Mouse (Mus musculus) embryo, embryonic 10 days (tissue): ENCODE data around the gene Mrps5.

Experiments used
- DNase-seq: peaks from one replicate; pipeline ENCODE4 v3.0.0-alpha.2; 2015; ENCODE audit warnings: low spot score

Mrps5 gene

GRCm38 (mm10) chr2:127619311-127619710 is 32.3 kb downstream of the Mrps5 start:
- DNase-seq: no peak

- DNase-seq: no peak
Observed at GRCm38 (mm10) chr2:127622065-127622464, 35.0 kb downstream of the Mrps5 start.

GRCm38 (mm10) chr2:127624786-127625185 is 37.8 kb downstream of the Mrps5 start:
- no peak for DNase-seq

- no peak for DNase-seq
Observed at GRCm38 (mm10) chr2:127625659-127626058, 38.6 kb downstream of the Mrps5 start.

GRCm38 (mm10) chr2:127627354-127627753 is 40.3 kb downstream of the Mrps5 start:
- DNase-seq: peak; percentile 18

- no peak for DNase-seq
Observed at GRCm38 (mm10) chr2:127627990-127628570, 41.1 kb downstream of the Mrps5 start.

GRCm38 (mm10) chr2:127632601-127633000 is 45.6 kb downstream of the Mrps5 start:
- DNase-seq: no peak

- DNase-seq: no peak
Observed at GRCm38 (mm10) chr2:127635581-127635980, 48.6 kb downstream of the Mrps5 start.

GRCm38 (mm10) chr2:127638973-127639372 is 52.0 kb downstream of the Mrps5 start:
- DNase-seq: no peak

GRCm38 (mm10) chr2:127643728-127644704 is 57.0 kb downstream of the Mrps5 start:
- DNase-seq: peak; percentile 14

- DNase-seq: no peak
Observed at GRCm38 (mm10) chr2:127646875-127647274, 59.9 kb downstream of the Mrps5 start.

- no peak for DNase-seq
Observed at GRCm38 (mm10) chr2:127648145-127648544, 61.1 kb downstream of the Mrps5 start.

- no peak for DNase-seq
Observed at GRCm38 (mm10) chr2:127649921-127650320, 62.9 kb downstream of the Mrps5 start.

GRCm38 (mm10) chr2:127651601-127652000 is 64.6 kb downstream of the Mrps5 start:
- no peak for DNase-seq

- DNase-seq: no peak
Observed at GRCm38 (mm10) chr2:127652335-127652734, 65.3 kb downstream of the Mrps5 start.

GRCm38 (mm10) chr2:127652805-127653204 is 65.8 kb downstream of the Mrps5 start:
- DNase-seq: no peak

GRCm38 (mm10) chr2:127654786-127655185 is 67.8 kb downstream of the Mrps5 start:
- no peak for DNase-seq

GRCm38 (mm10) chr2:127655419-127655818 is 68.4 kb downstream of the Mrps5 start:
- no peak for DNase-seq

- DNase-seq: peak; percentile 73
Observed at GRCm38 (mm10) chr2:127656086-127656720, 69.2 kb downstream of the Mrps5 start, which contains the start of gene Mal. Mal (minus strand) TSS chr2:127656695.
